Mouse (Mus musculus) B cell, adult 67 days (primary cell): ENCODE data around the gene Chdh. TPM values are rescaled to one million over a fixed set of nuclear protein-coding genes. Genes with fewer than 3 reads are reported as not detected.

Experiments
- total RNA-seq, 2 experiments: library from RNA; stranded (reverse); gene quantifications; 4 replicates each; pipeline ENCODE4 v1.2.4; 2023

Chdh gene
- total RNA-seq: not detected

GRCm38 (mm10) chr14:30008733-30009575 lies at the start of gene Chdh, which contains the start of gene Il17rb:
Gene Chdh (plus strand): TSS chr14:30009023.
Gene Il17rb (minus strand): TSS chr14:30008896.

DNA sequence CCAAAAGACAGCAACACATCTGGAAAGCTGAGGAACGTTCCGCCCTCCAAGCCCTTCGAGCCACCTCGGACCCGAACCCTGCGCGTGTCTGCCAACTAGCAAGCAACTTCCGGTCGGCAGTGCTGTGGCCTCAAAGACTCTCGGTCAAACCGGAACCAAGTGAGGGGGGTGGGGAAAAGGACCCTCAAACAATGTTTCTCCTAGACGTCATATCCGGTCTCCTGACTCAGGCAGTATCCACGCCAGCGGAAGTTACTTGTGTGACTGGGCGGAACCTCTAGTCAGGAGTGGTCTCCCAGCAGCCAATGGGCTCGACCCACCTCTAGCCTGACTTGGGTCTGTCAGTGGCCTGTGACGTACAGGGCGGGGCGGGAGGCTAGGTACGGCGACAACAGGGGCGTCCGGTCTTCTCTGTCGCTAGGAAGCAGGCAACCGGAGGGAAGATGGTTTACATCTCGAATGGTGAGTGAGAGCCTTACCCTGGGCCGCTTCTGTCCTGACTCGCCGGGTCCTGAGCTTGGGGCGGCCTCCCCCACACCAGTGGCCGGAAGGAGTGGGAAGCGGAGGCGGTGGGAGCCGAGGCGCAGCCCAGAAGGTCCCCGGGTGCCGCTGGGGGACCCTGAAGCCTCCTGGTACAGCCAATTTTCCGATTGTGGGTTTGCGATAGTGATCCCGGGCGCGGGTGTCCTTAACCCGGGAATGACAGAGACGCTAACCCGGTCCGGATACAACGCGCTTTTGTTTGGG lies 40.6 kb upstream of the Chdh start, which contains the start of gene Selenok:
Gene Selenok (plus strand): TSS at position 234 of the 747 bp plus-strand sequence.

DNA sequence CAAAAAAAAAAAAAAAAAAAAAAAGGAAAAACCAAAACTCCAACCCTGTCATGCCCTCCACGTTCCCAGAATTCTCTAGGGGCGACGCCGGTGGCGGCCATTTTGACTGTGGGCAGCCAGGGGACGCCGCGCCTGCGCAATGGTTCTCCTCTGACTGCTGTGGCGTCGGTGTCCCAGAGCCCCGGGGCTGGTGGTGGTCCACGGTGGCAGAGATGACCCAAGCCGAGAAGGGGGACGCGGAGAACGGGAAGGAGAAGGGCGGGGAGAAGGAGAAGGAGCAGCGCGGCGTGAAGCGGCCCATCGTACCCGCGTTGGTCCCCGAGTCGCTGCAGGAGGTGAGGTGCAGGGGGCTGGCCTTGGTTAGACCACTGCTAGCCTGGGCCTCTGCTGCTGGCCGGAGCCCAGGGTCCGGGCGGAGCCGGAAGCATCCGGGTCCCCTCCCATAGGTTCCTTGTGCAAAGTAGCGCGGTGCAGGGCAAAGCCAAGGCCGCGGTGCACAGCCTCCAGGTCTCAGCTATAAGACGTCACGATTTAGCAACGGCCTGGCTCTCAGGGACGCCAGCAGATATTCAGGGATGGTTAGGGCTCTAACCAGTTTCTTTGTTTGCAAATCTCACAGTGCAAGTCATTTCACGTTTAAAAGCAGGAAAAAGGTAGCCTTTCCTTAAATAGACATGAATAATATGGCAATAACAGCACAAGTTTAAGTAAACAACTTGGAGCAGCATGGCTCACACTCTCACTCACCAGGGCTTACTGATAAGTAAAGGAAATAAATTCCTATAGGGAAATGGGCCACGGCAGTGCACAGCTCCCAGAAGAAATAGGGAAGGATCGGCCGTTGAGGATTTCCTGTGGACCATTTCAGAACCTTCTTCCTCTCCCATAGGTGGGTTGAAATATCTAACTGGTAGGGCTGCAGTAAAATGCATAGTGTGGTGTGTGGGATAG lies 30.3 kb upstream of the Chdh start, which contains the start of gene Actr8:
Gene Actr8 (plus strand): TSS at position 84 of the 951 bp plus-strand sequence.

Other genes starting within 250 kb of the Chdh start
- gene Selenok, start 40.7 kb upstream of the Chdh start, total RNA-seq: 100 to 1,000 TPM; 121 to 169 TPM
- gene Actr8, start 30.7 kb upstream of the Chdh start, total RNA-seq: 10 to 100 TPM; 63.4 to 78.4 TPM
- not detected for gene Il17rb, start 127 bp upstream of the Chdh start, total RNA-seq